Mouse (Mus musculus) midbrain, postnatal 0 days (tissue): Measurements from ENCODE around the gene Ston2. TPM values are rescaled to one million over a fixed set of nuclear protein-coding genes. Genes with fewer than 3 reads are reported as not detected.

Experiments used
- ATAC-seq: fragments of 200-750 bp; cut with Nextera tagmentation; 2 replicates; pipeline ENCODE4 v1.8.0; 2017; ENCODE audit warnings: moderate number of reproducible peaks, mild to moderate bottlenecking, moderate TSS enrichment, moderate library complexity; ENCODE audit not compliant: low FRiP score
- DNase-seq: peaks from one replicate; pipeline ENCODE4 v3.0.0-alpha.2; 2015; ENCODE audit warnings: low spot score
- H3K27ac ChIP-seq: fragments of 300-500 bp; sonication (generic); 2 replicates; pipeline ENCODE4 v1.5.1; 2014; ENCODE audit warnings: low read depth, mild to moderate bottlenecking, low read length, mixed read lengths
- H3K27me3 ChIP-seq: fragments of 300-500 bp; sonication (generic); 2 replicates; pipeline ENCODE4 v1.6.1; 2014; ENCODE audit warnings: low read length, control low read depth, mixed read lengths; ENCODE audit not compliant: insufficient read depth
- H3K36me3 ChIP-seq: fragments of 300-500 bp; sonication (generic); 2 replicates; pipeline ENCODE4 v1.6.1; 2014; ENCODE audit warnings: low read length, control low read depth, mixed read lengths; ENCODE audit not compliant: insufficient read depth
- H3K4me1 ChIP-seq: fragments of 300-500 bp; sonication (generic); 2 replicates; pipeline ENCODE4 v1.6.1; 2014; ENCODE audit warnings: mild to moderate bottlenecking, control low read depth, antibody characterized with exemption, low read length, mixed read lengths; ENCODE audit not compliant: insufficient read depth
- H3K4me2 ChIP-seq: fragments of 300-500 bp; sonication (generic); 2 replicates; pipeline ENCODE4 v1.6.1; 2014; ENCODE audit warnings: low read depth, mild to moderate bottlenecking, low read length, mixed read lengths; ENCODE audit not compliant: poor library complexity, severe bottlenecking
- H3K4me3 ChIP-seq: fragments of 300-500 bp; sonication (generic); 2 replicates; pipeline ENCODE4 v1.5.1; 2014; ENCODE audit warnings: low read depth, mild to moderate bottlenecking, low read length, moderate library complexity
- H3K9ac ChIP-seq: fragments of 300-500 bp; sonication (generic); replicated peaks from 2 replicates; pipeline ENCODE4 v1.6.1; 2014; ENCODE audit warnings: mild to moderate bottlenecking, low read length, moderate library complexity, mixed read lengths; ENCODE audit not compliant: poor library complexity, severe bottlenecking
- H3K9me3 ChIP-seq: fragments of 300-500 bp; sonication (generic); 2 replicates; pipeline ENCODE4 v1.6.1; 2016; ENCODE audit warnings: low read length, control low read depth
- CTCF ChIP-seq: IDR thresholded peaks from 2 replicates; pipeline ENCODE4 v1.5.1; 2016; ENCODE audit warnings: antibody characterized with exemption, mild to moderate bottlenecking
- WGBS: fragments of 180-500 bp; shearing (Covaris S2); extraction: QIAGEN DNeasy Blood & Tissue Kit; methylation state at CpG from one replicate; pipeline ENCODE4 v1.1.7; 2014; 5-methylcytosine and 5-hydroxymethylcytosine counted together
- polyA plus RNA-seq: library from polyadenylated mRNA; unstranded; fragments of >200 nt; fragmentation: Nextera tagmentation; extraction: Ambion mirVana; gene quantifications from 2 replicates; pipeline ENCODE4 v1.2.1, GENCODE M21; 2015
- total RNA-seq: library from RNA; depleted of rRNA; stranded (reverse); fragments of >200 nt; gene quantifications from 2 replicates; pipeline ENCODE4 v1.2.3, GENCODE M21; 2014

Ston2 gene
- total and polyA plus RNA-seq, 2 experiments from 2014 or later: 7.4 to 16.8 TPM

GRCm38 (mm10) chr12:91699451-91700141 is 88.6 kb downstream of the Ston2 start:
- Histone ChIP-seq H3K36me3 (peaks cover 3% of the 10 kb centered on the region; the same call in 1 of the 2 replicates), H3K4me2 (no peak overlapping the region), H3K27me3 (no peaks in the 10 kb centered on the region), H3K9me3 (no peaks in the 10 kb centered on the region), H3K4me3 (no peak overlapping the region), H3K9ac (no peak overlapping the region), H3K4me1 (no peaks in the 10 kb centered on the region), H3K27ac (no peak overlapping the region)
- no peak for TF ChIP-seq CTCF
- DNase-seq (no peak), ATAC-seq (no peak)
- 92% methylated on average over 7 of the region's 7 CpGs for WGBS

DNA sequence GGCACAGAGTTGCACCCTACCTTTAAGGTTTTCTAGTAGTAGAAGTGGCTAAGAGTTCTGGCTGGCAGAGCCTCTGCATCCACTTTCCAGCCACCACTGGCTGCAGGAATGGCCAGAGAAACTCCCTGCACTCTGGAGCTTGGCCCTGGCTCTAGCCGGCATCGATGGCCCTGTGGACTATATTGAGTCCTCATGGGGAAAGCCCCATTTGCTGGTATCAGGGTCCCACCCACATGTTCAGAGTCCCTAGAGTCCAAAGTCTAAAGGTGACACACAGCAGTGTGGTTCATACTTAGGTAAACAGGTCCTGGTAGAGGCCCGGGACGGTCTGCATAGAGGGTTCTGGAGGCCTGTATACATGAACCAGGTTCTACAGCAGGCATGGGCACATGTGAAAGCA is 92.0 kb downstream of the Ston2 start:
- no peak overlapping the region for H3K4me2 ChIP-seq
- no peaks in the 10 kb centered on the region for H3K27me3 ChIP-seq
- H3K9me3 ChIP-seq: no peaks in the 10 kb centered on the region
- H3K27ac ChIP-seq: no peak overlapping the region
- H3K36me3 ChIP-seq: no peaks in the 10 kb centered on the region
- H3K4me3 ChIP-seq: no peak overlapping the region
- 82% methylated on average over 4 of the region's 4 CpGs for WGBS
- H3K9ac ChIP-seq: no peak overlapping the region
- TF ChIP-seq CTCF: no peak
- ATAC-seq (no peak), DNase-seq (no peak)
- H3K4me1 ChIP-seq: no peaks in the 10 kb centered on the region

GRCm38 (mm10) chr12:91695761-91696160 is 92.4 kb downstream of the Ston2 start:
- no peak for TF ChIP-seq CTCF
- ATAC-seq (no peak), DNase-seq (no peak)
- Histone ChIP-seq H3K9me3 (no peaks in the 10 kb centered on the region), H3K4me3 (no peak overlapping the region), H3K9ac (no peak overlapping the region), H3K27ac (no peak overlapping the region), H3K27me3 (no peaks in the 10 kb centered on the region), H3K4me1 (no peaks in the 10 kb centered on the region), H3K36me3 (no peaks in the 10 kb centered on the region), H3K4me2 (no peak overlapping the region)
- 49% methylated on average over 4 of the region's 4 CpGs for WGBS

DNA sequence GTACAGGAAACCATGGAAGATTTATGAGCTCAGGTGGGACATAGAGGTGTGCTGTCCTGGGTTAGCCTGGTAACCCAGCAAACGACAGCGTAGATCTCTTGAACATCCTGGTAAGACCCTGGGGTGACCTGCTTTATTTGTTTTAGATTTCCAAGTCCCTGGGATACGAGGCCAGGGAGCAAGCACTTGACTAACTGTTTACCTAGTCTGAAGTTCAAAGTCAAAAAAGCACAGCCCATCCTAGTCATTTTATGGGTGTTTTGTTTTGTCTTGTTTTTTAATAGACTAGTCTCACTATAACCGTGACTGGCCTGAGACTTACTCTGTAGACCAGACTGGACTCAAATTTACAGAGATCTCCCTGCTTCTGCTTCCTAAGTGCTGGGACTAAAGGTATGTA is 93.4 kb downstream of the Ston2 start:
- no peaks in the 10 kb centered on the region for H3K27me3 ChIP-seq
- DNase-seq (no peak), ATAC-seq (no peak)
- H3K4me1 ChIP-seq: no peaks in the 10 kb centered on the region
- no peaks in the 10 kb centered on the region for H3K9me3 ChIP-seq
- no peak for TF ChIP-seq CTCF
- 86% methylated on average over 4 of the region's 4 CpGs for WGBS
- no peak overlapping the region for H3K27ac ChIP-seq
- no peak overlapping the region for H3K9ac ChIP-seq
- H3K4me3 ChIP-seq: no peak overlapping the region
- no peak overlapping the region for H3K4me2 ChIP-seq
- no peaks in the 10 kb centered on the region for H3K36me3 ChIP-seq

DNA sequence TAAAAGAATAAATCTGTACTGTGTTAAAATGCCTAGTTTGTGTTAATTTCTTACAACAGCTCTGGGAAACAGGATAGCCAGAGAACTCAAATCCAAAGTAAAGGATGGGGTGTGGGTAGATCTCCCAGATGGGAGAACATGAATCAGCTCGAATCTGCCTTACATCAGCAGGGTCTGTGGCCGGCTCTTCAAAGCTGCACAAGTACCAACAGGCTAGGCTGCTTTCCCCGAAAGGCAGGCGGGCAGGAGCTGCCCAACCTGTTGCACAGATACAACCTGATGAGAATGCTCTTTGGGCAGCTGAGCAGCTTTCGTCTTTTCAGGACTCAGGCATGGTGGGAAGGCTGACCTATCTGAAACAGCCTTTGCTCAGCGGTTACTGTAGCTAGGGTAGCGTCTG is 94.6 kb downstream of the Ston2 start:
- Histone ChIP-seq H3K4me2 (no peak overlapping the region), H3K27me3 (no peaks in the 10 kb centered on the region), H3K4me3 (no peak overlapping the region), H3K27ac (no peak overlapping the region), H3K9me3 (no peaks in the 10 kb centered on the region), H3K4me1 (no peaks in the 10 kb centered on the region), H3K9ac (no peak overlapping the region), H3K36me3 (no peaks in the 10 kb centered on the region)
- ATAC-seq (no peak), DNase-seq (no peak)
- 87% methylated on average over 7 of the region's 7 CpGs for WGBS
- no peak for TF ChIP-seq CTCF

- ATAC-seq (no peak), DNase-seq (no peak)
- H3K9me3 ChIP-seq: no peaks in the 10 kb centered on the region
- H3K27me3 ChIP-seq: no peaks in the 10 kb centered on the region
- no peak overlapping the region for H3K4me3 ChIP-seq
- WGBS: 90% methylated on average over 3 of the region's 3 CpGs
- no peaks in the 10 kb centered on the region for H3K4me1 ChIP-seq
- no peak overlapping the region for H3K27ac ChIP-seq
- TF ChIP-seq CTCF: no peak
- H3K4me2 ChIP-seq: no peak overlapping the region
- H3K9ac ChIP-seq: no peak overlapping the region
- H3K36me3 ChIP-seq: no peaks in the 10 kb centered on the region
These were observed 95.2 kb downstream of the Ston2 start for GRCm38 (mm10) chr12:91692991-91693390.
